Mouse (Mus musculus) thymus, postnatal 36 days (tissue): ENCODE measurements at regions not wholly inside any gene's neighbourhood (a gene's known extent, or its start where the extent isn't known, plus 50 kb on each side); places are given as distances from the start of the nearest gene placed in this dataset.

Experiments
- DNase-seq, 2 experiments: peaks; one replicate each; pipeline ENCODE4 v3.0.0; 2022; ENCODE audit warnings: mixed read lengths in 2 of 2

DNA sequence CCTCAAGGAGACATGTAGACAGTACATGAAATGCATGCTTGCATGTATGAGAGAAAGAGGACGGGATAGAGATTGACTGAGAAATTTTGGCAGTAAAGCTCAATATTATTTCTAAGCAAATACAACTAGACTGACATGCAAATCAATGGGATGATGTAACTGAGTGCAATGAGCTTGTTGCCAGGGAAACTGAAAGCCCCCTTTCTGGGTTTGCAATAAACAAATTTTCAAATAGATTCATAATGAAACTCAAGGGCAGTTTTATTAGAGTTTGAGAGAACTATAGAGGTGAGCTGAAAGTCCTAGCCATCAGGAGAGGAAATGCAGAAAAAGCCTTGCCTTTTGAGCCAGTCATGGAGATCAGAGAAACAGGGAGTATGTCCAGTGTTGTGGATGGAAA lies 460.2 kb downstream of the Arl4a start:
- DNase-seq = no peak

- no peak for DNase-seq
These were observed 465.0 kb downstream of the Arl4a start for GRCm38 (mm10) chr12:39572802-39573201.

- no peak for DNase-seq
These were observed 465.7 kb downstream of the Arl4a start for GRCm38 (mm10) chr12:39572147-39572546.

GRCm38 (mm10) chr12:39560734-39561446 lies 476.9 kb downstream of the Arl4a start:
- DNase-seq = no peak

GRCm38 (mm10) chr12:39558491-39558890 lies 479.3 kb downstream of the Arl4a start:
- no peak for DNase-seq

DNA sequence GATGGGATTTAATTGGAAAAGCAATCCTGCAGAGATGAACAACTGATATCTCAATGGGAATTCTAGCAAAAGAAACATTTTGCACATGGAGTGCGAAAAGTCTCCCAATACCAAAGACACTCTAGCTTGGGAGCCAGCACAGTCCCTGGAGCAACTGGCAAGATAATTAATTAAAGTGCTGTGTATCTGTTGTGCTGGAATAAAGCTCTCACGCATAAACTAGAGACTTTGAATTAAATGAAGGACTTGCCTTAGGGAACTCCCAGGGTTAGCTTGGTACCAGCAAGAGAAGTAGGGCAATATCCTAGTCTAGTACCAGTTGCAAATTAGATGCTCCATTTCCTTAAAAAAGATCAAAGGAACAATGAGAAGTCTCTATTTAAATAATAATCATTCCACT lies 501.5 kb downstream of the Arl4a start:
- no peak for DNase-seq

- DNase-seq = no peak
These were observed 509.7 kb downstream of the Arl4a start for GRCm38 (mm10) chr12:39528121-39528520.

GRCm38 (mm10) chr12:39527216-39527600 lies 510.6 kb downstream of the Arl4a start:
- DNase-seq = no peak

DNA sequence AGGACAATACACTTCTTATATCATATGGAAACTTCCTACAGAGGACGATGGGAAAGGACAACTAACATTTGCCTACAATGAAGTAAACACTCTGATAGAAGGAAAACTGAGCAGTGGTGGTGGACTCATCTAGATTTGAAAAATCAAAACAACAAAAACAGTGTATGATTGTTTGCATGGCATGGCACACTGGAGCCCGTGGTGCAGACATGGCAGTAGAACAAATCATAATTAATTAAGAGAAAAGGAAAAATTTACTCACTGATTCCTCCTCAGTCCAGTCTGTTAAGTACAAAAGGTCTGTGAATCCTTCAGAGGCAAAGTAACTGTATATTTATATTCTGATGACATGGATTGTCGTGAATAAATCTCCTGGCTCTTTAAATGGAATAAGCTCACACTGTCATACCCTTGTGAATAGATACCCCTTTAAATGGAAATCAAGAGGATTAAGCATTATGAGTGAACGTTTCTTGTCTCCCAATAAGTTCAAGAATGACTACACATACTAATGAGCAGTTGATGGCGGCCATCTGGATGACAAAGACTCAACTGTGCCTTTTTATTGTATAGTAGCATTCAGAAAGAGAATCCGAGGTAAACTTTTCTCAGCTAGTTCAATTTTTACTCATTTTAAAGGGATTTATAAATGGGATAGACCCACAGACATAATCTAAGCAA lies 511.1 kb downstream of the Arl4a start:
- no peak for DNase-seq

DNA sequence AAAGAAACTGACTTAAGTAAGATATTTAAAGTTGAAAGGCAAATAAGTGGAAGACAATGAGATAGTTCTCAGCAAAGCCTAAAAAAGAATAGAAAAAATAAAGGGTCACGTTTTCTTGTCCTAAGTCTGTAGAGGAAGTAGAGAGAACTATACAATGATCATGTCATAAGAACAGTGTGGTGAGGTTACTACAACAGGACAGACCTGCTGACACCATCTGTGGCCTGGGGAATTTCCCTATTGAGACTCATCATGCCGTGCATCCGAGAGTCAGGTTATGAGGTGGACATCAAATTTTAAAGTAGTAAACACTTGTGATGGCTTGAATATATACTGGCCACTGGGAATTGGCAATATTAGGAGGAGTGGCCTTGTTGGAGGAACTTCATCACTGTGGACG lies 522.1 kb downstream of the Arl4a start:
- no peak for DNase-seq

GRCm38 (mm10) chr12:39510855-39511254 lies 527.0 kb downstream of the Arl4a start:
- no peak for DNase-seq

- peak; percentile 24 to 35 for DNase-seq
These were observed 527.6 kb downstream of the Arl4a start for GRCm38 (mm10) chr12:39510073-39510812.

- DNase-seq = no peak
These were observed 541.6 kb downstream of the Arl4a start for GRCm38 (mm10) chr12:39496203-39496602.

GRCm38 (mm10) chr12:39493578-39494218 lies 544.1 kb downstream of the Arl4a start:
- DNase-seq = no peak

- no peak for DNase-seq
These were observed 544.7 kb downstream of the Arl4a start for GRCm38 (mm10) chr12:39493114-39493513.

DNA sequence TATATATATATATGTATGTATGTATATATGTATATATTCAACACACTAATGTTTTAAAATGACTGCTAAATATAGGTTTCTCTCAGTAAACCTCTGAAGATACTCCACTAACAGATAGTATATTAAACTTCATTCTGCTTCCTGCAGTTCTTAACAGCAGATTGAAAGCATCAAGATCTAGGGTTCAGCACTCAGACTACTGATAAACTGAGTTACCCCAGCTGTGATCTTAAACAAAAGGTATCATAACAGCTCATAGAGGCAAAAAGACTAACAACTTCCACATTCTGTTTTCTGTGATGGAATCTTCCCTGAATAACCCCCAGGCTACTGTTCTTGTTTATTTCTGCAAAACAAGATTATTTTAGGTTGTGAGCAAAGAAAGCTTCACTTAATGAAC lies 564.8 kb downstream of the Arl4a start:
- no peak for DNase-seq
